Mouse (Mus musculus) neural tube, embryonic 13.5 days (tissue): ENCODE measurements around the gene Pfdn5. TPM values are rescaled to one million over a fixed set of nuclear protein-coding genes. Genes with fewer than 3 reads are reported as not detected.

Experiments used
- polyA plus RNA-seq: library from polyadenylated mRNA; unstranded; fragments of >200 nt; fragmentation: Nextera tagmentation; extraction: Ambion mirVana; gene quantifications from 2 replicates; pipeline ENCODE4 v1.2.1, GENCODE M21; 2015

Pfdn5 gene
- polyA plus RNA-seq, 1 experiment from 2014 or later = 480 TPM

Other genes with a start within 250 kb of the Pfdn5 start
- 10.5 and 15.9 TPM in 2 replicates for gene Tns2, start 225.7 kb upstream of the Pfdn5 start, polyA plus RNA-seq
- 54.1 and 55.9 TPM in 2 replicates for gene Spryd3, start 189.9 kb upstream of the Pfdn5 start, polyA plus RNA-seq
- 0.36 and 1.2 TPM in 2 replicates for gene Igfbp6, start 181.8 kb upstream of the Pfdn5 start, polyA plus RNA-seq
- 0.11 TPM in 1 of 2 replicates, not detected in the other for gene Soat2, start 175.6 kb upstream of the Pfdn5 start, polyA plus RNA-seq
- 64.8 and 67.9 TPM in 2 replicates for gene Zfp740, start 122.9 kb upstream of the Pfdn5 start, polyA plus RNA-seq
- gene Csad, start 121.4 kb upstream of the Pfdn5 start, polyA plus RNA-seq = 35.9 and 38.8 TPM in 2 replicates
- 0.30 and 1.7 TPM in 2 replicates for gene Itgb7, start 94.2 kb upstream of the Pfdn5 start, polyA plus RNA-seq
- gene Rarg, start 68.6 kb upstream of the Pfdn5 start, polyA plus RNA-seq = 8.5 and 12.5 TPM in 2 replicates
- 0.14 TPM in 1 of 2 replicates, not detected in the other for gene Gm9918, start 55.6 kb upstream of the Pfdn5 start, polyA plus RNA-seq
- gene Mfsd5, start 46.7 kb upstream of the Pfdn5 start, polyA plus RNA-seq = 52.0 and 54.0 TPM in 2 replicates
- gene Espl1, start 29.9 kb upstream of the Pfdn5 start, polyA plus RNA-seq = 5.6 and 7.5 TPM in 2 replicates
- gene Myg1, start 5.6 kb downstream of the Pfdn5 start, polyA plus RNA-seq = 74.0 and 82.6 TPM in 2 replicates
- 31.3 and 36.8 TPM in 2 replicates for gene Aaas, start 24.7 kb downstream of the Pfdn5 start, polyA plus RNA-seq
- 0.47 and 0.69 TPM in 2 replicates for gene Sp7, start 41.1 kb downstream of the Pfdn5 start, polyA plus RNA-seq
- gene Sp1, start 80.0 kb downstream of the Pfdn5 start, polyA plus RNA-seq = 4.3 and 6.0 TPM in 2 replicates
- gene Amhr2, start 119.3 kb downstream of the Pfdn5 start, polyA plus RNA-seq = 0.13 and 0.76 TPM in 2 replicates
- 88.7 and 100.0 TPM in 2 replicates for gene Prr13, start 132.9 kb downstream of the Pfdn5 start, polyA plus RNA-seq
- 137 and 142 TPM in 2 replicates for gene Pcbp2, start 144.4 kb downstream of the Pfdn5 start, polyA plus RNA-seq
- 8.7 and 16.2 TPM in 2 replicates for gene Gm10337, start 177.6 kb downstream of the Pfdn5 start, polyA plus RNA-seq
- 45.8 and 50.6 TPM in 2 replicates for gene Map3k12, start 190.9 kb downstream of the Pfdn5 start, polyA plus RNA-seq
- gene Tarbp2, start 192.1 kb downstream of the Pfdn5 start, polyA plus RNA-seq = 82.6 and 88.0 TPM in 2 replicates
- gene Npff, start 198.8 kb downstream of the Pfdn5 start, polyA plus RNA-seq = 7.3 and 13.3 TPM in 2 replicates